Mouse (Mus musculus) forebrain, embryonic 13.5 days (tissue): ENCODE measurements around the gene Sbno2. TPM values are rescaled to one million over a fixed set of nuclear protein-coding genes. Genes with fewer than 3 reads are reported as not detected.

Experiments used
- ATAC-seq: fragments of 200-750 bp; cut with Nextera tagmentation; 2 replicates; pipeline ENCODE4 v1.8.0; 2017
- H3K27ac ChIP-seq: fragments of 300-500 bp; sonication (generic); 2 replicates; pipeline ENCODE4 v1.5.1; 2015; ENCODE audit warnings: inconsistent platforms, mild to moderate bottlenecking, moderate library complexity
- H3K27me3 ChIP-seq: fragments of 300-500 bp; sonication (generic); 2 replicates; pipeline ENCODE4 v1.6.1; 2015; ENCODE audit warnings: mild to moderate bottlenecking, inconsistent platforms
- H3K36me3 ChIP-seq: fragments of 300-500 bp; sonication (generic); 2 replicates; pipeline ENCODE4 v1.6.1; 2015; ENCODE audit warnings: mild to moderate bottlenecking, inconsistent platforms; ENCODE audit not compliant: poor library complexity, severe bottlenecking
- H3K4me1 ChIP-seq: fragments of 300-500 bp; sonication (generic); 2 replicates; pipeline ENCODE4 v1.6.1; 2015; ENCODE audit warnings: inconsistent platforms
- H3K4me2 ChIP-seq: fragments of 300-500 bp; sonication (generic); 2 replicates; pipeline ENCODE4 v1.6.1; 2015; ENCODE audit warnings: inconsistent platforms, mild to moderate bottlenecking, moderate library complexity
- H3K4me3 ChIP-seq: fragments of 300-500 bp; sonication (generic); 2 replicates; pipeline ENCODE4 v1.5.1; 2015; ENCODE audit warnings: mild to moderate bottlenecking, inconsistent platforms
- H3K9ac ChIP-seq: fragments of 300-500 bp; sonication (generic); 2 replicates; pipeline ENCODE4 v1.6.1; 2015; ENCODE audit warnings: mild to moderate bottlenecking, inconsistent platforms
- H3K9me3 ChIP-seq: fragments of 300-500 bp; sonication (generic); replicated peaks from 2 replicates; pipeline ENCODE4 v1.6.1; 2016; ENCODE audit warnings: inconsistent platforms
- WGBS: fragments of 180-500 bp; shearing (Covaris S2); methylation state at CpG from one replicate; pipeline ENCODE4 v1.1.7; 2015; 5-methylcytosine and 5-hydroxymethylcytosine counted together
- polyA plus RNA-seq: library from polyadenylated mRNA; unstranded; fragments of >200 nt; fragmentation: Nextera tagmentation; extraction: Ambion mirVana; gene quantifications from 2 replicates; pipeline ENCODE4 v1.2.1, GENCODE M21; 2015

Gene Sbno2
- polyA plus RNA-seq = 11.6 and 13.6 TPM in 2 replicates

GRCm38 (mm10) chr10:80105460-80105859 is at the start of gene Sbno2:
Gene Sbno2 (minus strand): TSS chr10:80105571.
- Histone ChIP-seq H3K4me2 (no peak within 1 kb of the TSS), H3K9me3 (no peaks in the 10 kb centered on the region), H3K36me3 (no peaks in the 10 kb centered on the region), H3K9ac (no peak within 1 kb of the TSS; the same call in 1 of the 2 replicates), H3K4me3 (no peak within 1 kb of the TSS), H3K27me3 (0 out of 2 replicates have a peak, but pooled peaks cover 6% of the 10 kb centered on the region), H3K4me1 (peaks cover 20% of the 10 kb centered on the region), H3K27ac (no peak within 1 kb of the TSS)
- ATAC-seq = no peak
- 75% methylated on average over 5 of the region's 5 CpGs for WGBS

GRCm38 (mm10) chr10:80154384-80154783 is 49.0 kb upstream of the Sbno2 start:
- 87% methylated on average over 7 of the region's 7 CpGs for WGBS
- no peak for ATAC-seq
- H3K9ac ChIP-seq = peak overlapping the region; percentile 100
- no peaks in the 10 kb centered on the region for H3K9me3 ChIP-seq
- peak overlapping the region; percentile 99; the same call in 1 of the 2 replicates for H3K4me2 ChIP-seq
- 0 out of 2 replicates have a peak overlapping the region, but pooled peaks have one; percentile 20 for H3K27ac ChIP-seq
- no peaks in the 10 kb centered on the region for H3K27me3 ChIP-seq
- H3K4me3 ChIP-seq = 0 out of 2 replicates have a peak overlapping the region, but pooled peaks have one; percentile 99
- peaks cover 77% of the 10 kb centered on the region for H3K4me1 ChIP-seq
- peaks cover 75% of the 10 kb centered on the region for H3K36me3 ChIP-seq

GRCm38 (mm10) chr10:80153713-80154112 is 48.3 kb upstream of the Sbno2 start:
- WGBS = 84% methylated on average over 19 of the region's 19 CpGs
- Histone ChIP-seq H3K4me2 (peak overlapping the region; percentile 99), H3K4me1 (peaks cover 70% of the 10 kb centered on the region), H3K27ac (0 out of 2 replicates have a peak overlapping the region, but pooled peaks have one; percentile 20), H3K9ac (peak overlapping the region; percentile 100), H3K9me3 (no peaks in the 10 kb centered on the region), H3K4me3 (peak overlapping the region; percentile 99), H3K27me3 (no peaks in the 10 kb centered on the region), H3K36me3 (peaks cover 74% of the 10 kb centered on the region)
- no peak for ATAC-seq

- Histone ChIP-seq H3K4me1 (peaks cover 64% of the 10 kb centered on the region), H3K9ac (peak overlapping the region; percentile 100), H3K27me3 (no peaks in the 10 kb centered on the region), H3K9me3 (no peaks in the 10 kb centered on the region), H3K36me3 (peaks cover 66% of the 10 kb centered on the region), H3K4me2 (peak overlapping the region; percentile 99), H3K4me3 (peak overlapping the region; percentile 99), H3K27ac (peak overlapping the region; percentile 100)
- WGBS = 33% methylated on average over 3 of the region's 3 CpGs
- no peak for ATAC-seq
Measured at GRCm38 (mm10) chr10:80152873-80153260, 47.5 kb upstream of the Sbno2 start.

- H3K36me3 ChIP-seq = peaks cover 62% of the 10 kb centered on the region
- no peak for ATAC-seq
- H3K4me1 ChIP-seq = peaks cover 66% of the 10 kb centered on the region
- no peaks in the 10 kb centered on the region for H3K27me3 ChIP-seq
- H3K9ac ChIP-seq = peak overlapping the region; percentile 100
- 5% methylated on average over 15 of the region's 15 CpGs for WGBS
- peak overlapping the region; percentile 100 for H3K27ac ChIP-seq
- no peaks in the 10 kb centered on the region for H3K9me3 ChIP-seq
- H3K4me3 ChIP-seq = peak overlapping the region; percentile 99
- peak overlapping the region; percentile 99 for H3K4me2 ChIP-seq
Measured at GRCm38 (mm10) chr10:80152071-80152872, 46.9 kb upstream of the Sbno2 start.

DNA sequence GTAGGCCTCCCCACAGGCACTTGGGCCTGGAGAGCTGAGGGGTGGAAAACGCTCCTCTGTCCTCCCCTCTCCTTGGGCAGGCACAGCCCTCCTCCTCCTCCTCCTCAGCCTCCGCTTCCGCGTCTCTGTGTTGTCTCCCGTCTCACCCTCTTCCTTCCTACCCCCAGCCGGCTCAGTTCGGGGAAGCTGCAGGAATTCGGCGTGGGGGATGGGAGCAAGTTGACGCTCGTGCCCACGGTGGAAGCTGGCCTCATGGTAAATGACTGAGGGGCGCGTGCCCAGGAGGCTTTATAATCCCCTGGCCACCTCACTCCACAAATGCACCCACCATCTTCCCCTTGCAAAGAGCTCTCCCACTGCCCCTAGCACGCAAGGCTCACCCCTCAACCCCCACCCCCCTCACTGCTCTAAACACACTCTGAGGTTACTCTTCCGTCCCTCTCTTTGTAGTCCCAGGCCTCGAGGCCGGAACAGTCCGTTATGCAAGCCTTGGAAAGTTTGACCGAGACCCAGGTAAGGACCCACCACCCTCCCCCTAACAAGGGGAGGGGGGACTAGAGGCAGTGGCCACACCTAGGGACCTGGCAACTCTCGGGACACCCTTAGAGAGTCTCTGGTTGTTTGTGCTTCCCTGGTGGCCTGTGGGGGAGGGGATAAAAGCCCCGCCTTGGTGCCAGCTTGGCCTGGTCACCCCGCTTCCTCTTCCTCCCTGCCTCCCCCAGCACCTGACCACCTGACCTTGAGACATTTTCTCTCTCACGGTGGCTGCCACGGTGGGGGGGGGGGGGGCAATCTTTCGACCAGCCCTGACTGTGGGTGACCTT is 46.1 kb upstream of the Sbno2 start:
- H3K4me2 ChIP-seq = peak overlapping the region; percentile 99
- WGBS = under 1% methylated on average over 26 of the region's 26 CpGs
- no peak for ATAC-seq
- peaks cover 54% of the 10 kb centered on the region for H3K36me3 ChIP-seq
- peak overlapping the region; percentile 99 for H3K4me3 ChIP-seq
- no peaks in the 10 kb centered on the region for H3K9me3 ChIP-seq
- H3K27me3 ChIP-seq = no peaks in the 10 kb centered on the region
- H3K9ac ChIP-seq = peak overlapping the region; percentile 100
- H3K4me1 ChIP-seq = peaks cover 62% of the 10 kb centered on the region
- peak overlapping the region; percentile 100 for H3K27ac ChIP-seq

GRCm38 (mm10) chr10:80150226-80151210 is 45.1 kb upstream of the Sbno2 start:
- peak overlapping the region; percentile 99 for H3K4me2 ChIP-seq
- no peaks in the 10 kb centered on the region for H3K27me3 ChIP-seq
- H3K4me3 ChIP-seq = peak overlapping the region; percentile 99
- H3K4me1 ChIP-seq = peaks cover 62% of the 10 kb centered on the region
- H3K9me3 ChIP-seq = no peaks in the 10 kb centered on the region
- H3K36me3 ChIP-seq = peaks cover 51% of the 10 kb centered on the region
- ATAC-seq = 0 out of 2 replicates have a peak, but pooled peaks have one; percentile 1
- under 1% methylated on average over 55 of the region's 71 CpGs for WGBS
- H3K27ac ChIP-seq = peak overlapping the region; percentile 100
- H3K9ac ChIP-seq = peak overlapping the region; percentile 100

DNA sequence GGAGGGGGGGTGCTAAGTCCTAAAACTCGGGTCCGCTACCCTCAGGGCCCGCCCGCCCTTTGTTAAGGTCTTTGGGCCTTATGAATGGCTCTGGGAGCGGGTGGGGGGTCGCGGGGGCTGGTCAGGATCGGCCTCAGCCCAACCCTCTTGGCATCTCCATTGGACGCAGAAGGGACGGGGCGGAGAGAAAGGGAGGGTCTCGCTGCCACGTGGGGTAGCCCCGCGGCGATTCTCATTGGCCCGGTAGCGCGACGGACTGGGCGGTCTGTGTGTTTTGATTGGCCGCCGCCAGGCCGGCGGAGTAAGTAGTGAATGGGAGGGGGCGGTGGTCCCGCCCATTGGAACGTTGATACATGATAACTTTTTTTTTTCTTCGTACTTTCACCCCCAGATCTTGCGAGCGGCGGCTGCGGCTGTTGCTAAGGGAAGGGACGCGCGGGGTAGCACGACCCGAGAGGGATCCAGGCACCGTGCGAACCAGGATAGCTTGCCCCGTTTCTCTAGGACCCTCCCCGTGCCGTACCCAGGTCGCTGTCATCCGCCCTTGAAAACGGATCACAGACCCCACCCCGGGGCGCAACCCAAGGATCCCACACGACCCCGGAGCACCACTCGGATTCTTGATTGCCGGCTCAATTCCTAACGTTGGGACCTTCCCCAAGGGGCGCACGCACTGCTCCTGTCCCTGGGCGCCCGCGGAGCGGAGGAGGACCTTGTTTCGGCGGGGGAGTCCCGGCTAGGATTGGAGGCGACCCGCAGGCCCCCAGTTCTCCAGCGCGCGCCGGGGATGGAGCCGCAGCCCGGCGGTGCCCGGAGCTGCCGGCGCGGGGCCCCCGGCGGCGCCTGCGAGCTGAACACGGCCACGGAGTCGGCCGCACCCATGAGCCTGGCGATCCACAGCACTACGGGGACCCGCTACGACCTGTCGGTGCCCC is 44.2 kb upstream of the Sbno2 start:
- ATAC-seq = peak; percentile 86
- peak overlapping the region; percentile 99 for H3K4me2 ChIP-seq
- peaks cover 51% of the 10 kb centered on the region for H3K36me3 ChIP-seq
- no peaks in the 10 kb centered on the region for H3K9me3 ChIP-seq
- no peaks in the 10 kb centered on the region for H3K27me3 ChIP-seq
- peaks cover 59% of the 10 kb centered on the region for H3K4me1 ChIP-seq
- peak overlapping the region; percentile 99 for H3K4me3 ChIP-seq
- peak overlapping the region; percentile 100 for H3K9ac ChIP-seq
- WGBS = under 1% methylated on average over 88 of the region's 88 CpGs
- H3K27ac ChIP-seq = peak overlapping the region; percentile 100

DNA sequence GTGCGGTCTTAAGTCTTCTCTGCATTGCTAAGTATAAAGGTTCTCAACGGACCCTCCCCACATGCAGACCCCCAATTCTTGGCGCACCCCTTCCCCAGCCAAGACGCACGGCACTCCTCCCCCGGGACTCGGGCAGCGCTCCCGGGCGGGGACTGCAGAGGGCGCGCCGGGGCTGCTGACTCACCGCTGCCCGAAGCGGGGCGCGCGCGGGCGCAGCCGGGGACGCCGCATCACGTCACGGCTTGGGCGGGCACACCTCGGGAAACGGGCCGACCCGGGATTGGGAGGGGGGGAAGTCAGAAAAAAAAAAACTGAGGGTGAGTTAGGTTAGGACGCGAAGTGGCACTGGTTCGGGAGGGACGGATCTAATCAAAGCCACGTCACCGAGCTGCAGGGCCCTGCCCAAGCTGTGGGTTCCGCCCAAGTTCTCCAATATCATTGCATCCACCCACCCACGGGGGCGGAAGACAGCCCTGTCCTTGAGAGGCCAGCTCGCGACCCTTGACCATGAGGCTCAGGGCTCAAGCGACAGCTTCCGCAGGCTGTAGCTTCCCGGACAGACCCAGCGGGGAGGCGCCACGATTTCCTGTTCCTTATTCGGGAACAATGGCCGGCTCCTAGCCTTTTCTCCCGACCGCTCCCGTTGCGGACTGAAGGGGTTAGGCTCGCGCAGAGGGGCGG is 43.4 kb upstream of the Sbno2 start:
- peak; percentile 61 for ATAC-seq
- peaks cover 55% of the 10 kb centered on the region for H3K4me1 ChIP-seq

More for the DNA sequence above, 43.4 kb upstream of the Sbno2 start:
- WGBS = under 1% methylated on average over 54 of the region's 57 CpGs
- peak overlapping the region; percentile 71 for H3K4me2 ChIP-seq
- H3K4me3 ChIP-seq = peak overlapping the region; percentile 99
- H3K36me3 ChIP-seq = peaks cover 51% of the 10 kb centered on the region
- no peaks in the 10 kb centered on the region for H3K9me3 ChIP-seq
- H3K27ac ChIP-seq = peak overlapping the region; percentile 100
- H3K9ac ChIP-seq = peak overlapping the region; percentile 96
- no peaks in the 10 kb centered on the region for H3K27me3 ChIP-seq
